Mouse (Mus musculus): Measurements from ENCODE around the gene Ptov1. TPM values are rescaled to one million over a fixed set of nuclear protein-coding genes. Genes with fewer than 3 reads are reported as not detected.

Gene Ptov1
- total RNA-seq, 1 experiment: 144 TPM

- Histone ChIP-seq H3K36me3 (ENCODE audit: control insufficient read depth, insufficient read depth, low read length, poor library complexity, severe bottlenecking) (no peaks in the 10 kb centered on the region; the same call in 1 of the 2 replicates), H3K9ac (ENCODE audit: insufficient read depth, low read depth, low read length, poor library complexity, severe bottlenecking) (peak overlapping the region; percentile 83), H3K27ac (ENCODE audit: insufficient read depth, low read depth, low read length, poor library complexity, severe bottlenecking) (peak overlapping the region; percentile 64), H3K4me1 (ENCODE audit: control insufficient read depth in 2 of 2, insufficient read depth in 2 of 2, low read length in 2 of 2, poor library complexity in 1 of 2) (peaks cover 7 to 26% of the 10 kb centered on the region in 2 experiments), H3K4me3 (ENCODE audit: insufficient read depth in 1 of 2, low read depth in 1 of 2, low read length in 2 of 2, poor library complexity in 1 of 2, severe bottlenecking in 1 of 2) (peak overlapping the region; percentile 79), H3K9me3 (ENCODE audit: control insufficient read depth, insufficient read depth, low read depth, low read length) (no peaks in the 10 kb centered on the region)
- in situ Hi-C loops (cut with MboI; ENCODE audit: low sequenced_read_pairs in 2 of 2, unreplicated experiment in 2 of 2): no loop called here
- TF ChIP-seq MAFK (IDR thresholded peaks at IDR 0.05; ENCODE audit: insufficient read depth, low read depth, low read length) (no peak), HCFC1 (IDR thresholded peaks at IDR 0.05; ENCODE audit: borderline replicate concordance, insufficient read depth, low read length) (no peak), ZNF384 (IDR thresholded peaks at IDR 0.05; ENCODE audit: low read depth, low read length) (no peak), CHD2 (IDR thresholded peaks at IDR 0.05; ENCODE audit: low read depth, low read length) (no peak), ZC3H11A (IDR thresholded peaks at IDR 0.05; ENCODE audit: borderline replicate concordance, low read depth, low read length) (no peak)
- DNase-seq (ENCODE audit: low read depth, low spot score): peak; percentile 69
Observed at GRCm38 (mm10) chr7:44854356-44855031, 15.1 kb downstream of the Ptov1 start.

DNA sequence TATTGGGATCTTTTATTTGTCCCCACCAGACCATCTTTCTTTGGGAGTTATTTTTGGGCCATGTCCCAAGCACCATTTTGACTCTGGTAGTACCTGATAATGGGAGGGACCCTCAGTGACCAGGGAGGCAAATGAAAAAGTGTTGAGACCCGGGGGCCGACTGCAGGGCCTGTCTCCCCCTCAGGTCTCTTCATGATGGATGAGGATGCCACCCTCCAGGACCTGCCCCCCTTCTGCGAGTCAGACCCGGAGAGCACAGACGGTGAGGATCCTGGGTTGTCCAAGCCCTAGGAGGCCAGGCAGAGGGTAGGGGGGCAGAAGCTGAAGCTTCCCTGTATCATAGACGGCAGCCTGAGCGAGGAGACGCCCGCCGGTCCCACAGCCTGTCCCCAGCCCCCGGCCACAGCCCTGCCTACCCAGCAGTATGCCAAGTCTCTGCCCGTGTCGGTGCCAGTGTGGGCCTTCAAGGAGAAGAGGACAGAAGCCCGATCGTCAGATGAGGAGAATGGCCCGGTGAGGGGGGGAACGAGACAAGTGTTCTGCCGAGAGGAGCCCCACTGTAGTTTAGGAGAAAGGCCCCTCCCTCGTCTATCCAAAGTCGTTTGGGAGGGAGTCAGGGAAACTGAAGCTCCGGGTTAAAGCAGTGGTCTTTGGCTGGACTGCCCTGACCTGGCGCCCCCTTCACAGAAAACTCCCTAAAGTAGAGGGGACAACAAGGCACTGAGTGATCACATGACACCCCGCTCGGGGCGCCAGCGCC lies 15.8 kb downstream of the Ptov1 start:
- no peaks in the 10 kb centered on the region; the same call in 1 of the 2 replicates for H3K36me3 ChIP-seq (ENCODE audit: control insufficient read depth, insufficient read depth, low read length, poor library complexity, severe bottlenecking)
- peak overlapping the region; percentile 64 for H3K27ac ChIP-seq (ENCODE audit: insufficient read depth, low read depth, low read length, poor library complexity, severe bottlenecking)

GRCm38 (mm10) chr7:44853065-44853464 lies 16.5 kb downstream of the Ptov1 start:
- Histone ChIP-seq H3K4me3 (ENCODE audit: insufficient read depth in 1 of 2, low read depth in 1 of 2, low read length in 2 of 2, poor library complexity in 1 of 2, severe bottlenecking in 1 of 2) (peak overlapping the region in 1 of 2 experiments; percentile 47; a peak in 1 of 4 replicates), H3K27ac (ENCODE audit: insufficient read depth, low read depth, low read length, poor library complexity, severe bottlenecking) (no peak overlapping the region), H3K4me1 (ENCODE audit: control insufficient read depth in 2 of 2, insufficient read depth in 2 of 2, low read length in 2 of 2, poor library complexity in 1 of 2) (peaks cover 3 to 28% of the 10 kb centered on the region in 2 experiments), H3K36me3 (ENCODE audit: control insufficient read depth, insufficient read depth, low read length, poor library complexity, severe bottlenecking) (no peaks in the 10 kb centered on the region; the same call in 1 of the 2 replicates), H3K9ac (ENCODE audit: insufficient read depth, low read depth, low read length, poor library complexity, severe bottlenecking) (no peak overlapping the region), H3K9me3 (ENCODE audit: control insufficient read depth, insufficient read depth, low read depth, low read length) (no peaks in the 10 kb centered on the region)
- in situ Hi-C loops (cut with MboI; ENCODE audit: low sequenced_read_pairs in 2 of 2, unreplicated experiment in 2 of 2): no loop called here
- no peak for DNase-seq (ENCODE audit: low read depth, low spot score)
- TF ChIP-seq HCFC1 (IDR thresholded peaks at IDR 0.05; ENCODE audit: borderline replicate concordance, insufficient read depth, low read length): no peak
- TF ChIP-seq CHD2 (IDR thresholded peaks at IDR 0.05; ENCODE audit: low read depth, low read length): no peak
- no peak for TF ChIP-seq ZNF384 (IDR thresholded peaks at IDR 0.05; ENCODE audit: low read depth, low read length)

More for the DNA sequence above, 15.8 kb downstream of the Ptov1 start:
- TF ChIP-seq ZNF384 (IDR thresholded peaks at IDR 0.05; ENCODE audit: low read depth, low read length) (no peak), CHD2 (IDR thresholded peaks at IDR 0.05; ENCODE audit: low read depth, low read length) (no peak), ZC3H11A (IDR thresholded peaks at IDR 0.05; ENCODE audit: borderline replicate concordance, low read depth, low read length) (no peak), HCFC1 (IDR thresholded peaks at IDR 0.05; ENCODE audit: borderline replicate concordance, insufficient read depth, low read length) (no peak), MAFK (IDR thresholded peaks at IDR 0.05; ENCODE audit: insufficient read depth, low read depth, low read length) (no peak)
- in situ Hi-C loops (cut with MboI; ENCODE audit: low sequenced_read_pairs in 2 of 2, unreplicated experiment in 2 of 2): no loop called here
- Histone ChIP-seq H3K9ac (ENCODE audit: insufficient read depth, low read depth, low read length, poor library complexity, severe bottlenecking) (peak overlapping the region; percentile 83), H3K9me3 (ENCODE audit: control insufficient read depth, insufficient read depth, low read depth, low read length) (no peaks in the 10 kb centered on the region), H3K4me3 (ENCODE audit: insufficient read depth in 1 of 2, low read depth in 1 of 2, low read length in 2 of 2, poor library complexity in 1 of 2, severe bottlenecking in 1 of 2) (peak overlapping the region; percentile 79), H3K4me1 (ENCODE audit: control insufficient read depth in 2 of 2, insufficient read depth in 2 of 2, low read length in 2 of 2, poor library complexity in 1 of 2) (peaks cover 7 to 26% of the 10 kb centered on the region in 2 experiments)
- DNase-seq (ENCODE audit: low read depth, low spot score): no peak

GRCm38 (mm10) chr7:44852259-44853027 lies 17.1 kb downstream of the Ptov1 start:
- no peaks in the 10 kb centered on the region for H3K9me3 ChIP-seq (ENCODE audit: control insufficient read depth, insufficient read depth, low read depth, low read length)
- H3K27ac ChIP-seq (ENCODE audit: insufficient read depth, low read depth, low read length, poor library complexity, severe bottlenecking): no peak overlapping the region
- H3K4me1 ChIP-seq (ENCODE audit: control insufficient read depth in 2 of 2, insufficient read depth in 2 of 2, low read length in 2 of 2, poor library complexity in 1 of 2): peaks cover 2 to 29% of the 10 kb centered on the region in 2 experiments
- H3K9ac ChIP-seq (ENCODE audit: insufficient read depth, low read depth, low read length, poor library complexity, severe bottlenecking): peak overlapping the region; percentile 62
- TF ChIP-seq CHD2 (IDR thresholded peaks at IDR 0.05; ENCODE audit: low read depth, low read length) (no peak), ZC3H11A (IDR thresholded peaks at IDR 0.05; ENCODE audit: borderline replicate concordance, low read depth, low read length) (no peak), MAFK (IDR thresholded peaks at IDR 0.05; ENCODE audit: insufficient read depth, low read depth, low read length) (no peak)
- H3K36me3 ChIP-seq (ENCODE audit: control insufficient read depth, insufficient read depth, low read length, poor library complexity, severe bottlenecking): no peaks in the 10 kb centered on the region; the same call in 1 of the 2 replicates
- H3K4me3 ChIP-seq (ENCODE audit: insufficient read depth in 1 of 2, low read depth in 1 of 2, low read length in 2 of 2, poor library complexity in 1 of 2, severe bottlenecking in 1 of 2): peak overlapping the region; percentile 15 to 47; a peak in 3 of 4 replicates
- in situ Hi-C loops (cut with MboI; ENCODE audit: low sequenced_read_pairs in 2 of 2, unreplicated experiment in 2 of 2): no loop called here
- no peak for DNase-seq (ENCODE audit: low read depth, low spot score)
